Mouse (Mus musculus) C2C12 (cell line): ENCODE measurements around the gene Mrtfb.

Experiments
- CTCF ChIP-seq: IDR thresholded peaks from one replicate; pipeline ENCODE4 v1.5.1; 2011; ENCODE audit not compliant: control insufficient read depth, insufficient read depth, insufficient read length
- MAX ChIP-seq: IDR thresholded peaks from one replicate; pipeline ENCODE4 v1.6.1; 2011; ENCODE audit warnings: mild to moderate bottlenecking, control low read depth

DNA sequence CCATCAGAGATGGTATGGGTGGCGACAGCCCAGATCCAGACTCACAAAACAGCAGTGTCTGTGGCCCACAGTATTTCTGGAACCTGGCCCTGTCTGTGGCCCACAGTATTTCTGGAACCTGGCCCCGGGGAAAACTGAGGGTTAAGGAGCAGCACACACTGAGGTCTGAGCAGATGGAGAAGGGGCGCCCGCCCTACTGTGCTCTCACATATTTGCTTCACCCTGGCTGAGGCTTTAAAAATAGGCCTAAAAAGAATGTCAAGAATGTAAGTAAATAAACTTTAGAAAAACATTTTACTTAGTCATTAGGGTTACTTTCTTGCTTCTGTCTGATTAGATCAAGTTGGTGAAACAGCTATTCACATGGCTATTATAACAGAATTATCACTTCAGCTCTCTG is 131.0 kb downstream of the Mrtfb start:
- TF ChIP-seq CTCF (no peak), MAX (no peak)
